Mouse (Mus musculus) heart, postnatal 4 days (tissue): Measurements from ENCODE around the gene Sympk. TPM values are rescaled to one million over a fixed set of nuclear protein-coding genes. Genes with fewer than 3 reads are reported as not detected.

Source experiments
- DNase-seq: peaks from one replicate; pipeline ENCODE4 v3.0.0; 2021
- total RNA-seq, 2 experiments: library from RNA; stranded (reverse); gene quantifications; 2 replicates each; pipeline ENCODE4 v1.2.3; 2021

The Sympk gene
- total RNA-seq, 2 experiments from 2014 or later: 57.3 to 62.5 TPM

GRCm38 (mm10) chr7:19084277-19084771 lies 60.1 kb downstream of the Sympk start:
- DNase-seq: peak; percentile 37

- DNase-seq: no peak
Observed at GRCm38 (mm10) chr7:19084921-19085473, 60.8 kb downstream of the Sympk start.

- no peak for DNase-seq
Observed at GRCm38 (mm10) chr7:19085495-19085894, 61.3 kb downstream of the Sympk start.

- DNase-seq: peak; percentile 60
Observed at GRCm38 (mm10) chr7:19086042-19086441, 61.9 kb downstream of the Sympk start.

- DNase-seq: no peak
Observed at GRCm38 (mm10) chr7:19086760-19087159, 62.6 kb downstream of the Sympk start.

- peak; percentile 82 for DNase-seq
Observed at GRCm38 (mm10) chr7:19088813-19089212, 64.6 kb downstream of the Sympk start.

GRCm38 (mm10) chr7:19091913-19092312 lies 67.7 kb downstream of the Sympk start:
- no peak for DNase-seq

- DNase-seq: peak; percentile 69
Observed at GRCm38 (mm10) chr7:19092381-19093173, 68.4 kb downstream of the Sympk start.

- peak; percentile 94 for DNase-seq
Observed at GRCm38 (mm10) chr7:19093174-19093521, 69.0 kb downstream of the Sympk start.

GRCm38 (mm10) chr7:19093537-19094385 lies 69.6 kb downstream of the Sympk start:
- peak; percentile 98 for DNase-seq

- no peak for DNase-seq
Observed at GRCm38 (mm10) chr7:19094471-19094825, 70.3 kb downstream of the Sympk start, which contains the start of gene Six5. TSS of gene Six5 (plus strand) at chr7:19094594.

- peak; percentile 70 for DNase-seq
Observed at GRCm38 (mm10) chr7:19094826-19095750, 70.9 kb downstream of the Sympk start.

- DNase-seq: peak; percentile 85
Observed at GRCm38 (mm10) chr7:19095751-19096110, 71.6 kb downstream of the Sympk start.

GRCm38 (mm10) chr7:19096421-19096976 lies 72.3 kb downstream of the Sympk start:
- DNase-seq: no peak

- no peak for DNase-seq
Observed at GRCm38 (mm10) chr7:19097217-19097616, 73.0 kb downstream of the Sympk start.

GRCm38 (mm10) chr7:19097863-19098262 lies 73.7 kb downstream of the Sympk start:
- DNase-seq: peak; percentile 72

GRCm38 (mm10) chr7:19098811-19099210 lies 74.6 kb downstream of the Sympk start:
- no peak for DNase-seq

GRCm38 (mm10) chr7:19100290-19100689 lies 76.1 kb downstream of the Sympk start:
- no peak for DNase-seq

GRCm38 (mm10) chr7:19103741-19104140 lies 79.6 kb downstream of the Sympk start:
- no peak for DNase-seq
